Mouse (Mus musculus): ENCODE measurements at regions not wholly inside any gene's neighbourhood (a gene's known extent, or its start where the extent isn't known, plus 50 kb on each side); places are given as distances from the start of the nearest gene placed in this dataset.

GRCm38 (mm10) chr16:97234321-97234720 is 63.8 kb upstream of the Dscam start:
- intact Hi-C loops (cut with DNase I), result no loop called here
- DNase-seq (ENCODE audit: low spot score in 2 of 2), result no peak

- DNase-seq (ENCODE audit: low spot score in 2 of 2), result no peak
- intact Hi-C loops (cut with DNase I), result no loop called here
Observed at GRCm38 (mm10) chr16:97239626-97240025, 69.1 kb upstream of the Dscam start.

DNA sequence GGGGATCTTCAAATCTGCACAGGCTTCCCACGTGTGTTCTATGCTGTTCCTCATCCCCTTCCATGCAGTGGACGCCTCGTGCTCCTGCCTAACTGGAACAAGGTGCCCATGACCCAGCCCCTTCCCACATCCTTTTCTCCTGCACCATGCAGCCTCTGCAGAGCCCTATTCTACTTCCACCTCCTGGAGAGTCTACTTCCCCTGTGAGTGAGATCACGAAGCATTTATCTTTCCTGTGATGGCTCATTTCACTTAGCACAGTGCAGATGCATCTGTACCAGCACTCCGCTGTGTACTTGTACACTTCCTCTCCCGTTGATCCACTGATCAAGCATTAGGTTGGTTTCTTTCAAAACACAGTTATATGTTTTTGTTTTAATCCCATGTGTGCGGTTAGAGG is 69.5 kb upstream of the Dscam start:
- intact Hi-C loops (cut with DNase I), result no loop called here
- no peak for DNase-seq (ENCODE audit: low spot score in 2 of 2)

DNA sequence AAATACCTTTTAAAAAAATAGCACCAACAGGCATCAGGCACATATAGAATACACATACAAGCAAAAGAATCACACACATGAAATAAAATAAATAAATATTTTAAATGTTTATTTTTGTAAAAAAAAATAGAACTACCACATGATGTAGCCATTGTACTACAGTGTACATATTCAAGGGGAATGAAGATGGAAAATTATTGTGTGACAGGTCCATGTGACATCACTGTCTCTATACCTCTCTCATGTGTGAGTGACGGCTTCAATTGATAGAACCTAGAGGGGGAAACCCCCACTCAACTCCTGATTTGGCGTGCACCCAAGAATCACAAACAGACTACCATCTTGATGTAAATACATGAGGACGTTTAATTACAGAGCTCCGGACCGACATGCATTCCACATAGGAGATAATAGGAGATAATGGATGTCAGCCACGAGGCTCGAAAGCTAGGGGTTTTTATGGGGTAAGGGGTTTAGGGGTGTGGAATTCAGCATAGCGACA is 70.4 kb upstream of the Dscam start:
- intact Hi-C loops (cut with DNase I), result no loop called here
- DNase-seq (ENCODE audit: low spot score in 2 of 2), result no peak

- intact Hi-C loops (cut with DNase I), result no loop called here
- DNase-seq (ENCODE audit: low spot score in 2 of 2), result no peak
Observed at GRCm38 (mm10) chr16:97241639-97242038, 71.1 kb upstream of the Dscam start.

- DNase-seq (ENCODE audit: low spot score in 2 of 2), result no peak
- intact Hi-C loops (cut with DNase I), result loop anchor here (5.0 kb wide), 1 partner anchor 78 kb away; the partner anchor contains the start of gene Dscam
Observed at GRCm38 (mm10) chr16:97250488-97250887, 79.9 kb upstream of the Dscam start.

- intact Hi-C loops (cut with DNase I), result loop anchor here (5.0 kb wide), 1 partner anchor 80 kb away; the partner anchor contains the start of gene Dscam
- DNase-seq (ENCODE audit: low spot score in 2 of 2), result no peak
Observed at GRCm38 (mm10) chr16:97252551-97252950, 82.0 kb upstream of the Dscam start.

- peak; percentile 35 to 64 for DNase-seq (ENCODE audit: low spot score in 2 of 2)
- intact Hi-C loops (cut with DNase I), result loop anchor here (5.0 kb wide), 1 partner anchor 81 kb away; the partner anchor contains the start of gene Dscam
Observed at GRCm38 (mm10) chr16:97252997-97253635, 82.6 kb upstream of the Dscam start.

DNA sequence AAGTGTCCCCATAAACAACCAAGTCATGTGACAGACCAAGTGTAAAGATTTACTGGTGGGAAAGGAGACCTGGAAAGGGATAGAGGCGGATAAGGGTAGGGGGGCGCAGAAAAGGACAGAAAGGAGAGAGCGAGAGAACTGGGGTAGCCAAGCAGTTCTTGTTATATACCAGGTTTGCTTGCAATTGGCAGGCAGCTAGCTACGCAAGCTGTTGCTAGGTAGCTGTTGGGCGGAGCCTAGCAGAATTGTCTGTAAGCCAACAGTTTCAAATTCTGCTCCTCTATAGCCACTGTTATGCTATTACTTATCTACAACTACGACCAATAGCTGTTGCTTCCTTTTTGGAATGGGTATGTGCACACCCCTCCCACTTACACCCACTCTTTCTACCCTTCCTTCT is 88.3 kb upstream of the Dscam start:
- intact Hi-C loops (cut with DNase I), result no loop called here
- DNase-seq (ENCODE audit: low spot score in 2 of 2), result peak in 1 of 2 experiments; percentile 21

DNA sequence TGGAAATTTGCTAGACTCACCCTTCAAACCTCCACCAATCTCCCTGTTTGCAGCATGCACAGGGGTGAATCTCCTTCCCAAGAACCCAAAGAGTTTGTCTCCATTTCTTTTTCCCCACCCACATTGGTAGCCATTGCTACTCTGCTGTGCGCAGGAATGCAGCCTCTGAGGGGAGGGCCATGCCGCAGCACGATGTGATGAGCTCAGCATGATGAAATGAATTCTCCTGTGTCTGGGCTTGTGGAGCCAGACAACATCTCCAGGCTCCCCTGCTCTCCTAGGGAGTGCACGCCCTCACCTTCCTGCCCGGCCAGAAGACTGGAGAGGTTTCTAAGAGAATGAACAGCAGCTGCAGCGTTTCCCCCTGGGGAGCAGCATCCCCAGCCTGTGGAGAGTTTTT is 92.9 kb upstream of the Dscam start:
- intact Hi-C loops (cut with DNase I), result no loop called here
- no peak for DNase-seq (ENCODE audit: low spot score in 2 of 2)

GRCm38 (mm10) chr16:97270417-97271133 is 86.0 kb upstream of the Bace2 start:
- DNase-seq (ENCODE audit: low spot score in 2 of 2), result no peak
- intact Hi-C loops (cut with DNase I), result loop anchor here (5.0 to 10.0 kb wide), 2 partner anchors 376 to 418 kb away; no protein-coding TSS in a partner anchor

GRCm38 (mm10) chr16:97271264-97271663 is 85.3 kb upstream of the Bace2 start:
- intact Hi-C loops (cut with DNase I), result loop anchor here (5.0 to 10.0 kb wide), 2 partner anchors 376 to 419 kb away; no protein-coding TSS in a partner anchor
- no peak for DNase-seq (ENCODE audit: low spot score in 2 of 2)

- peak; percentile 83 to 85 for DNase-seq (ENCODE audit: low spot score in 2 of 2)
- intact Hi-C loops (cut with DNase I), result loop anchor here (2.0 to 10.0 kb wide), 3 partner anchors 101 to 420 kb away; partner anchors contain the start of gene Dscam
Observed at GRCm38 (mm10) chr16:97272035-97272631, 84.4 kb upstream of the Bace2 start.

DNA sequence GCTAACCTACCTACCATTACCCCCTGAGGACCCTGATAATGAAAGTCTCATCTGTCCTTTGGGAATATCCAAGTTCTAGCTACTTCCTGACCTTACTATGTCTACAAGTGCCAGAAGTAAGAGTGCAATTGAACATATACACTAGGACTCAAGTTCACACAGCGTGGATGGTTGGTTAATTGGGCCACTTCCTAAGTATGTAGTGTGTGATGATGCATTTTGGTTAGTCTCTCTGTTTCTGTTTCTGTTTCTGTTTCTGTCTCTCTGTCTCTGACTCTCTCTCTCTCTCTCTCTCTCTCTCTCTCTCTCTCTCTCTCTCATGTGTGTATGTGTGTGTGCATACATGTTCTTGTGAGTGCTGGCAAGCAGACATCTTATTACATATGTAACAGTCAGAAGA is 77.6 kb upstream of the Bace2 start:
- no peak for DNase-seq (ENCODE audit: low spot score in 2 of 2)
- intact Hi-C loops (cut with DNase I), result loop anchor here (10.0 kb wide), 1 partner anchor 384 kb away; no protein-coding TSS in a partner anchor

DNA sequence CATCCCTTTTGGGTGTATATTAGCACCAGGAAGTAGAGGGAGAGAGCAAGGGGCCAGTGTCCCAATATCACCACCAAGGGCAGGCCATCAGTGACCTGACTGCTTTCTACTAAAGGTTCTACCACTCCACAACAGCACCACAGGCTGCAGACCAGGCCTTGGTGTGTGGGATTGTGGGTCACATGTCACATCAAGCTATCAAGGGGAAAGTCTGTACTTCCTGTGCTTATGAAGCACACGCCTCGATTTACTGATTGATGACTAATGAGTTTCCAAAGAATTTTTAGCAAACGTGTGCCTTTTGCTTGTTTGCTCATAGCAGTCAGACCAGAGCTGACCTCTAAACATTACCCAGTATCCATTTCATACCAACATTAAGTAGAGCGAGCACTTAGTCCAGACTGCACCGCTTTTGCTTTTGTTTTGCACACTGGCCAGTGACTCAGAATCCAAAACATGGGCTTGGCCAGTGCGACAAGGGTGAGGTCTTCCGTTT is 74.9 kb upstream of the Bace2 start:
- intact Hi-C loops (cut with DNase I), result no loop called here
- DNase-seq (ENCODE audit: low spot score in 2 of 2), result no peak

DNA sequence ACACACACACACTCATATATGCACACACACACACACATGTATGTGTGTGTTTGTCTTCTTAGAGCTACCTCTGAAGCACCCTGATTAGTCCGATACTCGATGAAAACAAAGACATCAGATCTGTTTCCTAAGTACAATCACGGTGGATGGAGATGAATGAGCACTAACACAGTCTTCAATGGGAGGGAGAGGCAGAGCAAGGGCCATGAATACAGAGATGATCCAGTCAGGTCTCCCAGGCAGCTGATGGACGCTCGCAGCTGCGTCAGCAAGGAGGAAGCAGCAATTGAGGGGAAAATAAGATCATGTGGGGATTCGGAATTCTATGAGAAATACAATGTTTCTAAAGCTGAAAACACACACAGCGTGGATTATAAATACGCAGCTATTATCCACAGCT is 73.6 kb upstream of the Bace2 start:
- no peak for DNase-seq (ENCODE audit: low spot score in 2 of 2)
- intact Hi-C loops (cut with DNase I), result no loop called here

DNA sequence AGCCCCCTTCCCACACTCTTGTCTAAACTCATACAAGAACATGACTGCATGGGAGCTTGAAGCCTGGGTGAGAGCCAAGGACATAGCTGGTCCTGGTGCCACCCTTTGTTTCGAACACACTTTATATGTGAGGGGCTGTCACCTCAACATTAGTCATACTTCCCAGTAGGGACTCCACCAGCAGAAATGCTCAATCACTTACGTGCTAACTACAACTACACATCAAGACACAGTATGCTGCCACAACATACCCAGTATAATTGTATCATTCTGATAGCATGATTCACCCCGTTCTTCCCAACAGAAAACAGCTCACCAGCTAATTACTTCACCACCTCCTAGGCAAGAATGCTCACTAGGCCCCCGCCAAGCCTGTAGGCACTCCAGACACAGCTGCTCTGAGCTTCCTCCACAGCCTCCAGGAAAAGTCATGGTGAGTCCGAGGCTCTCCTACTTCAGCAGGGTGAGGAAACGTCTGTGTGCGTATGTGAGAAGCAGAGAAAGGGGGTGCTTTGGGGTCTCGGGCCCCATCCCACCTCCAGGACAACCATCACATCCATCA is 70.6 kb upstream of the Bace2 start:
- intact Hi-C loops (cut with DNase I), result loop anchor here (5.0 kb wide), 1 partner anchor 284 kb away; no protein-coding TSS in a partner anchor
- peak; percentile 20 to 83 for DNase-seq (ENCODE audit: low spot score in 2 of 2)

- peak; percentile 65 to 86 for DNase-seq (ENCODE audit: low spot score in 2 of 2)
Observed at GRCm38 (mm10) chr16:97286717-97287116, 69.8 kb upstream of the Bace2 start.

DNA sequence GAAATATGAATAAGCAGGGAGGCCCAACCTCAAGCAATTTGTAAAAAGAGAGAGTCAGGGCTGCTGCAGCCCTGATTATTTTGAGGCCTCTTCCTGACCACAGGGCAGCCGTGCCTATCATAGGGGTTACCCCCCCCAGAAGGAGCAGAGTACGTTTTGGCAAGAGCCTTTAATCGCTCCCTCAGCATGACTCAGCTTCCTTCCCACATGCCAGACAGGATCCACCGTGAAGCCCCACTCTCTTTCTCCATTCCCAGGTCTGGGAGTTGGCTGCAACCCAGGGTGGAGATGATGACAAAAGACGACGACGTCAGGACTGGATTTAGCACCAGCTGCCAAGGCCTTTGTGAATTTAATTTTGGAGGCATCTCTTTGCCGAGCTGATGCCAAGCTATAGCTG is 67.9 kb upstream of the Bace2 start:
- DNase-seq (ENCODE audit: low spot score in 2 of 2), result peak; percentile 58 to 93
- intact Hi-C loops (cut with DNase I), result loop anchor here (5.0 kb wide), 1 partner anchor 286 kb away; no protein-coding TSS in a partner anchor

More at GRCm38 (mm10) chr16:97286717-97287116, 69.8 kb upstream of the Bace2 start:
- intact Hi-C loops (cut with DNase I), result loop anchor here (5.0 kb wide), 1 partner anchor 284 kb away; no protein-coding TSS in a partner anchor

Data from left cerebral cortex, postnatal 25 days (tissue).